Mouse (Mus musculus) lung, adult 18-20 months (tissue): ENCODE data around the gene Cpped1.

Experiments
- DNase-seq, 2 experiments: peaks; one replicate each; pipeline ENCODE4 v3.0.0; 2022; ENCODE audit warnings: mixed read lengths in 2 of 2

The Cpped1 gene

GRCm38 (mm10) chr16:11833474-11833873 lies 75.8 kb downstream of the Cpped1 start:
- DNase-seq, result no peak

- DNase-seq, result no peak
Measured at GRCm38 (mm10) chr16:11828816-11829215, 80.4 kb downstream of the Cpped1 start.

GRCm38 (mm10) chr16:11824833-11825232 lies 84.4 kb downstream of the Cpped1 start:
- DNase-seq, result no peak

- no peak for DNase-seq
Measured at GRCm38 (mm10) chr16:11824385-11824784, 84.9 kb downstream of the Cpped1 start.

GRCm38 (mm10) chr16:11820791-11821190 lies 88.5 kb downstream of the Cpped1 start:
- no peak for DNase-seq

- DNase-seq, result peak in 1 of 2 experiments; percentile 11
Measured at GRCm38 (mm10) chr16:11814935-11815650, 94.2 kb downstream of the Cpped1 start.

- DNase-seq, result no peak
Measured at GRCm38 (mm10) chr16:11812119-11812518, 97.1 kb downstream of the Cpped1 start.

GRCm38 (mm10) chr16:11809615-11810014 lies 99.6 kb downstream of the Cpped1 start:
- no peak for DNase-seq

GRCm38 (mm10) chr16:11801960-11802539 lies 107.2 kb downstream of the Cpped1 start:
- DNase-seq, result no peak

- no peak for DNase-seq
Measured at GRCm38 (mm10) chr16:11795758-11796460, 113.3 kb downstream of the Cpped1 start.

- DNase-seq, result no peak
Measured at GRCm38 (mm10) chr16:11794628-11795027, 114.6 kb downstream of the Cpped1 start.

- no peak for DNase-seq
Measured at GRCm38 (mm10) chr16:11793391-11793790, 115.9 kb downstream of the Cpped1 start.

- no peak for DNase-seq
Measured at GRCm38 (mm10) chr16:11790476-11790875, 118.8 kb downstream of the Cpped1 start.

GRCm38 (mm10) chr16:11785806-11786205 lies 123.4 kb downstream of the Cpped1 start:
- DNase-seq, result no peak

GRCm38 (mm10) chr16:11784354-11784753 lies 124.9 kb downstream of the Cpped1 start:
- DNase-seq, result no peak

- no peak for DNase-seq
Measured at GRCm38 (mm10) chr16:11783337-11783736, 125.9 kb downstream of the Cpped1 start.

GRCm38 (mm10) chr16:11782082-11782481 lies 127.2 kb downstream of the Cpped1 start:
- DNase-seq, result no peak

- no peak for DNase-seq
Measured at GRCm38 (mm10) chr16:11778715-11779460, 130.4 kb downstream of the Cpped1 start.

- DNase-seq, result no peak
Measured at GRCm38 (mm10) chr16:11778191-11778590, 131.1 kb downstream of the Cpped1 start.

- DNase-seq, result no peak
Measured at GRCm38 (mm10) chr16:11776528-11776927, 132.7 kb downstream of the Cpped1 start.

GRCm38 (mm10) chr16:11774321-11774720 lies 134.9 kb downstream of the Cpped1 start:
- no peak for DNase-seq

GRCm38 (mm10) chr16:11772318-11772717 lies 136.9 kb downstream of the Cpped1 start:
- no peak for DNase-seq

GRCm38 (mm10) chr16:11757951-11758350 lies 151.3 kb downstream of the Cpped1 start:
- DNase-seq, result peak; percentile 61 to 73
